Mouse (Mus musculus) brain, embryonic 14.5 days (tissue): Measurements from ENCODE around the gene Tmem178.

Source experiments
- CTCF ChIP-seq: fragments of 200-500 bp; IDR thresholded peaks from 2 replicates; pipeline ENCODE4 v1.5.1; 2012; ENCODE audit warnings: inconsistent platforms, mild to moderate bottlenecking, moderate library complexity, borderline replicate concordance; ENCODE audit not compliant: insufficient read depth, insufficient read length; ENCODE audit errors: extremely low read depth
- POLR2A ChIP-seq: fragments of 200-500 bp; IDR thresholded peaks from 2 replicates; pipeline ENCODE4 v1.6.1; 2012; ENCODE audit warnings: mild to moderate bottlenecking, inconsistent platforms, borderline replicate concordance; ENCODE audit not compliant: poor library complexity, insufficient read depth, insufficient read length, severe bottlenecking; ENCODE audit errors: extremely low read depth

DNA sequence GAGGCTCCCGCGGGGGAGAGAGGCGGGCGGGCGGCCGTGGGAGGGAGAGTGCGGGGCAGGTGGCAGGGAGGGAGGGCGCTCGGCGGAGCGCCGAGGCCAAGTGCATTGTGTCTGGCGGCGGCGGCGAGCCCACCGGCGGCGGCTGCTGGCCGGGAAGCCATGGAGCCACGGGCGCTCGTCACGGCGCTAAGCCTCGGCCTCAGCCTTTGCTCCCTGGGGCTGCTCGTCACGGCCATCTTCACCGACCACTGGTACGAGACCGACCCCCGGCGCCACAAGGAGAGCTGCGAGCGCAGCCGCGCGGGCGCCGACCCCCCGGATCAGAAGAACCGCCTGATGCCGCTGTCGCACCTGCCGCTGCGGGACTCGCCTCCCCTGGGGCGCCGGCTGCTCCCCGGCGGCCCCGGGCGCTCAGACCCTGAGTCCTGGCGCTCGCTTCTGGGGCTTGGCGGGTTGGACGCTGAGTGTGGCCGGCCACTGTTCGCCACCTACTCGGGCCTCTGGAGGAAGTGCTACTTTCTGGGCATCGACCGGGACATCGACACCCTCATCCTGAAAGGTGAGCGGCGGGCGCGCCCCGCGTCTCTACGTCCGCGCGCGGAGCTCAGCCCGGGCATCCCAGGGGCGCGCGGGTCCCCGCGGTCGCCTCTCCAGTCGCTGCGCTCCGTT, at the start of gene Tmem178:
- TF ChIP-seq CTCF (no peak), POLR2A (peak; percentile 53)
